Mouse (Mus musculus): ENCODE results near the gene Bbc3. TPM values are rescaled to one million over a fixed set of nuclear protein-coding genes. Genes with fewer than 3 reads are reported as not detected.

Bbc3 gene
- total and polyA plus RNA-seq, 3 experiments: 2.9 to 9.3 TPM; not detected in 1

- TF ChIP-seq CHD2 (IDR thresholded peaks at IDR 0.05; ENCODE audit: low read length) (no peak), TAL1 (IDR thresholded peaks at IDR 0.05; ENCODE audit: low read length) (no peak)
Measured at GRCm38 (mm10) chr7:16295321-16295900, 12.8 kb upstream of the Bbc3 start (continued).

- H3K9me3 ChIP-seq (replicated peaks; ENCODE audit: insufficient read depth, low read length): no peaks in the 10 kb centered on the region
- H3K4me1 ChIP-seq (ENCODE audit: control insufficient read depth in 1 of 2, insufficient read depth in 2 of 2, low read length in 2 of 2): peaks cover 0 to 15% of the 10 kb centered on the region in 2 experiments; a peak in 2 of 4 replicates
- no peak for TF ChIP-seq ZMIZ1 (IDR thresholded peaks at IDR 0.05; ENCODE audit: low read depth, low read length)
- TF ChIP-seq MYC (IDR thresholded peaks at IDR 0.05; ENCODE audit: low read depth, low read length): no peak
- no peak for TF ChIP-seq CHD2 (IDR thresholded peaks at IDR 0.05; ENCODE audit: low read length)
- no peak for TF ChIP-seq UBTF (IDR thresholded peaks at IDR 0.05; ENCODE audit: borderline replicate concordance, insufficient read depth, low read depth, low read length)
- TF ChIP-seq HCFC1 (IDR thresholded peaks at IDR 0.05; ENCODE audit: low read depth, low read length): no peak
- TF ChIP-seq POLR2A (IDR thresholded peaks at IDR 0.05; ENCODE audit: control insufficient read depth in 1 of 2, insufficient read depth in 1 of 2, low read depth in 1 of 2, low read length in 2 of 2, poor library complexity in 1 of 2): 0 out of 4 replicates have a peak, but pooled peaks of 1 of the 2 experiments have one; percentile 30
- peak; percentile 66 for TF ChIP-seq ETS1 (IDR thresholded peaks at IDR 0.05; ENCODE audit: low read depth, low read length)
- TF ChIP-seq USF2 (IDR thresholded peaks at IDR 0.05; ENCODE audit: borderline replicate concordance in 1 of 2, insufficient read depth in 1 of 2, low read depth in 1 of 2, low read length in 2 of 2): no peak
- peak in 1 of 2 experiments; percentile 44; a peak in 1 of 4 replicates for TF ChIP-seq EP300 (IDR thresholded peaks at IDR 0.05; ENCODE audit: low read depth in 1 of 2, low read length in 2 of 2)
- no peak for TF ChIP-seq E2F4 (IDR thresholded peaks at IDR 0.05; ENCODE audit: borderline replicate concordance, low read depth, low read length)
- no peak for TF ChIP-seq BHLHE40 (IDR thresholded peaks at IDR 0.05; ENCODE audit: borderline replicate concordance, low read depth, low read length)
- no peak for TF ChIP-seq RAD21 (IDR thresholded peaks at IDR 0.05; ENCODE audit: low read depth, low read length)
- peak; percentile 72 for TF ChIP-seq TAL1 (IDR thresholded peaks at IDR 0.05; ENCODE audit: low read length)
- no peak for TF ChIP-seq ZKSCAN1 (IDR thresholded peaks at IDR 0.05; ENCODE audit: low read depth, low read length)
- TF ChIP-seq SMC3 (IDR thresholded peaks at IDR 0.05; ENCODE audit: low read depth, low read length): no peak
- TF ChIP-seq MYB (IDR thresholded peaks at IDR 0.05; ENCODE audit: low read depth, low read length): no peak
- no peak for TF ChIP-seq CTCF (IDR thresholded peaks at IDR 0.05 in 2 of 3, conservative IDR thresholded peaks at IDR 0.05 in 1 of 3; ENCODE audit: control insufficient read depth in 1 of 3, insufficient read depth in 1 of 3, low read depth in 2 of 3, low read length in 3 of 3, poor library complexity in 1 of 3, severe bottlenecking in 1 of 3)
- TF ChIP-seq ELF1 (IDR thresholded peaks at IDR 0.05; ENCODE audit: low read depth, low read length): no peak
- DNase-seq (ENCODE audit: low read depth, low spot score): peak; percentile 74
- peaks cover 0 to 10% of the 10 kb centered on the region in 2 experiments; a peak in 2 of 4 replicates for H3K36me3 ChIP-seq (ENCODE audit: control insufficient read depth in 1 of 2, insufficient read depth in 2 of 2, low read length in 2 of 2)
- peak overlapping the region; percentile 100 for H3K27ac ChIP-seq (ENCODE audit: control insufficient read depth, low read depth, low read length)
- H3K27me3 ChIP-seq (ENCODE audit: control insufficient read depth in 1 of 2, insufficient read depth in 2 of 2, low read length in 2 of 2): no peaks in the 10 kb centered on the region
- peaks cover 1% of the 10 kb centered on the region; the same call in 1 of the 2 replicates for H3K79me2 ChIP-seq (ENCODE audit: control insufficient read depth, insufficient read depth, low read length, poor library complexity)
- peak overlapping the region; percentile 45; a peak in 2 of 4 replicates for H3K4me3 ChIP-seq (ENCODE audit: control insufficient read depth in 1 of 2, insufficient read depth in 1 of 2, low read depth in 2 of 2, low read length in 2 of 2)
- H3K9ac ChIP-seq (ENCODE audit: control insufficient read depth, low read depth, low read length, poor library complexity, severe bottlenecking): peak overlapping the region; percentile 98
Measured at GRCm38 (mm10) chr7:16296146-16296545, 12.0 kb upstream of the Bbc3 start.
